Mouse (Mus musculus): ENCODE results near the gene Fbxl2. TPM values are rescaled to one million over a fixed set of nuclear protein-coding genes. Genes with fewer than 3 reads are reported as not detected.

The Fbxl2 gene
- polyA plus RNA-seq, 1 experiment from 2014 or later: 0.59 TPM

GRCm38 (mm10) chr9:114052031-114052430 is 6.0 kb upstream of the Fbxl2 start:
- H3K4me3 ChIP-seq (replicated peaks): no peak overlapping the region
- H3K36me3 ChIP-seq (replicated peaks): no peaks in the 10 kb centered on the region
- no peaks in the 10 kb centered on the region for H3K4me1 ChIP-seq (replicated peaks)
- no peak for ATAC-seq (ENCODE audit: insufficient read depth)
- H3K9ac ChIP-seq: no peak overlapping the region
- H3K27me3 ChIP-seq: peaks cover 21% of the 10 kb centered on the region
- 56% methylated on average over 4 of the region's 4 CpGs for WGBS (ENCODE audit: insufficient replicate concordance)
- no peak overlapping the region for H3K4me2 ChIP-seq
- H3K27ac ChIP-seq (replicated peaks): no peak overlapping the region
- H3K9me3 ChIP-seq (replicated peaks): no peaks in the 10 kb centered on the region

- H3K27me3 ChIP-seq: peaks cover 8% of the 10 kb centered on the region
- no peaks in the 10 kb centered on the region for H3K4me1 ChIP-seq (replicated peaks)
- no peak overlapping the region for H3K27ac ChIP-seq (replicated peaks)
- H3K9ac ChIP-seq: no peak overlapping the region
- no peaks in the 10 kb centered on the region for H3K36me3 ChIP-seq (replicated peaks)
- H3K9me3 ChIP-seq (replicated peaks): no peaks in the 10 kb centered on the region
- no peak overlapping the region for H3K4me3 ChIP-seq (replicated peaks)
- no peak overlapping the region for H3K4me2 ChIP-seq
- WGBS (ENCODE audit: insufficient replicate concordance): 68% methylated on average over 16 of the region's 16 CpGs
- ATAC-seq (ENCODE audit: insufficient read depth): no peak
Observed at GRCm38 (mm10) chr9:114050778-114051177, 4.8 kb upstream of the Fbxl2 start.

- H3K4me2 ChIP-seq: no peak overlapping the region
- no peak for ATAC-seq (ENCODE audit: insufficient read depth)
- no peaks in the 10 kb centered on the region for H3K36me3 ChIP-seq (replicated peaks)
- WGBS (ENCODE audit: insufficient replicate concordance): 68% methylated on average over 7 of the region's 7 CpGs
- no peak overlapping the region for H3K4me3 ChIP-seq (replicated peaks)
- no peak overlapping the region for H3K27ac ChIP-seq (replicated peaks)
- H3K9ac ChIP-seq: no peak overlapping the region
- peaks cover 1% of the 10 kb centered on the region; the same call in 1 of the 2 replicates for H3K27me3 ChIP-seq
- no peaks in the 10 kb centered on the region for H3K4me1 ChIP-seq (replicated peaks)
- no peaks in the 10 kb centered on the region for H3K9me3 ChIP-seq (replicated peaks)
Observed at GRCm38 (mm10) chr9:114050106-114050505, 4.1 kb upstream of the Fbxl2 start.

GRCm38 (mm10) chr9:114046676-114047075 is 685 bp upstream of the Fbxl2 start:
- WGBS (ENCODE audit: insufficient replicate concordance): 69% methylated on average over 7 of the region's 7 CpGs
- no peak overlapping the region for H3K27ac ChIP-seq (replicated peaks)
- no peak for ATAC-seq (ENCODE audit: insufficient read depth)

GRCm38 (mm10) chr9:114044446-114044845 is 1.5 kb downstream of the Fbxl2 start:
- Histone ChIP-seq H3K4me1 (replicated peaks) (no peaks in the 10 kb centered on the region), H3K9me3 (replicated peaks) (no peaks in the 10 kb centered on the region), H3K36me3 (replicated peaks) (no peaks in the 10 kb centered on the region), H3K27ac (replicated peaks) (no peak overlapping the region), H3K4me3 (replicated peaks) (no peak overlapping the region), H3K27me3 (no peaks in the 10 kb centered on the region), H3K4me2 (no peak overlapping the region), H3K9ac (no peak overlapping the region)
- WGBS (ENCODE audit: insufficient replicate concordance): 47% methylated on average over 3 of the region's 3 CpGs
- no peak for ATAC-seq (ENCODE audit: insufficient read depth)

More at GRCm38 (mm10) chr9:114046676-114047075, 685 bp upstream of the Fbxl2 start:
- Histone ChIP-seq H3K27me3 (no peaks in the 10 kb centered on the region), H3K4me1 (replicated peaks) (no peaks in the 10 kb centered on the region), H3K9ac (no peak overlapping the region), H3K36me3 (replicated peaks) (no peaks in the 10 kb centered on the region), H3K4me3 (replicated peaks) (no peak overlapping the region), H3K4me2 (no peak overlapping the region), H3K9me3 (replicated peaks) (no peaks in the 10 kb centered on the region)

- H3K4me3 ChIP-seq (replicated peaks): no peak overlapping the region
- no peak overlapping the region for H3K4me2 ChIP-seq
- ATAC-seq (ENCODE audit: insufficient read depth): no peak
- WGBS (ENCODE audit: insufficient replicate concordance): 50% methylated on average over 6 of the region's 6 CpGs
- H3K36me3 ChIP-seq (replicated peaks): no peaks in the 10 kb centered on the region
- no peaks in the 10 kb centered on the region for H3K4me1 ChIP-seq (replicated peaks)
- H3K27me3 ChIP-seq: no peaks in the 10 kb centered on the region
- H3K9ac ChIP-seq: no peak overlapping the region
- H3K27ac ChIP-seq (replicated peaks): no peak overlapping the region
- no peaks in the 10 kb centered on the region for H3K9me3 ChIP-seq (replicated peaks)
Observed at GRCm38 (mm10) chr9:114042490-114042889, 3.5 kb downstream of the Fbxl2 start.

- Histone ChIP-seq H3K36me3 (replicated peaks) (no peaks in the 10 kb centered on the region), H3K4me2 (no peak overlapping the region), H3K27me3 (no peaks in the 10 kb centered on the region), H3K4me1 (replicated peaks) (no peaks in the 10 kb centered on the region), H3K9ac (no peak overlapping the region), H3K4me3 (replicated peaks) (no peak overlapping the region), H3K9me3 (replicated peaks) (no peaks in the 10 kb centered on the region), H3K27ac (replicated peaks) (no peak overlapping the region)
- WGBS (ENCODE audit: insufficient replicate concordance): 57% methylated on average over 4 of the region's 4 CpGs
- ATAC-seq (ENCODE audit: insufficient read depth): no peak
Observed at GRCm38 (mm10) chr9:114040945-114041344, 5.0 kb downstream of the Fbxl2 start.

- ATAC-seq (ENCODE audit: insufficient read depth): peak; percentile 87
- peak overlapping the region; percentile 89 for H3K4me2 ChIP-seq
- H3K9ac ChIP-seq: no peak overlapping the region
- H3K4me3 ChIP-seq (replicated peaks): peak overlapping the region; percentile 61
- no peaks in the 10 kb centered on the region for H3K9me3 ChIP-seq (replicated peaks)
- no peaks in the 10 kb centered on the region for H3K36me3 ChIP-seq (replicated peaks)
- peaks cover 28% of the 10 kb centered on the region for H3K27me3 ChIP-seq
- H3K4me1 ChIP-seq (replicated peaks): peaks cover 11% of the 10 kb centered on the region
- no peak overlapping the region for H3K27ac ChIP-seq (replicated peaks)
- WGBS (ENCODE audit: insufficient replicate concordance): 0% methylated on average over 52 of the region's 52 CpGs
Observed at GRCm38 (mm10) chr9:114026261-114026934, 19.6 kb downstream of the Fbxl2 start.

GRCm38 (mm10) chr9:114025846-114026245 is 20.1 kb downstream of the Fbxl2 start:
- whole genome bisulfite sequencing (ENCODE audit: insufficient replicate concordance): 13% methylated on average over 8 of the region's 8 CpGs
- H3K4me3 ChIP-seq (replicated peaks): peak overlapping the region; percentile 61

GRCm38 (mm10) chr9:114025182-114025581 is 20.8 kb downstream of the Fbxl2 start:
- Histone ChIP-seq H3K27ac (replicated peaks) (no peak overlapping the region), H3K9ac (no peak overlapping the region), H3K36me3 (replicated peaks) (no peaks in the 10 kb centered on the region), H3K4me3 (replicated peaks) (no peak overlapping the region), H3K4me1 (replicated peaks) (peaks cover 11% of the 10 kb centered on the region), H3K27me3 (peaks cover 28% of the 10 kb centered on the region), H3K9me3 (replicated peaks) (no peaks in the 10 kb centered on the region), H3K4me2 (no peak overlapping the region)
- no peak for ATAC-seq (ENCODE audit: insufficient read depth)
- WGBS (ENCODE audit: insufficient replicate concordance): 36% methylated on average over 9 of the region's 9 CpGs

More at GRCm38 (mm10) chr9:114025846-114026245, 20.1 kb downstream of the Fbxl2 start:
- Histone ChIP-seq H3K4me1 (replicated peaks) (peaks cover 11% of the 10 kb centered on the region), H3K9ac (no peak overlapping the region), H3K36me3 (replicated peaks) (no peaks in the 10 kb centered on the region), H3K27ac (replicated peaks) (no peak overlapping the region), H3K27me3 (peaks cover 28% of the 10 kb centered on the region), H3K9me3 (replicated peaks) (no peaks in the 10 kb centered on the region), H3K4me2 (peak overlapping the region; percentile 89)
- no peak for ATAC-seq (ENCODE audit: insufficient read depth)

- no peak for ATAC-seq (ENCODE audit: insufficient read depth)
- H3K4me2 ChIP-seq: no peak overlapping the region
- H3K9me3 ChIP-seq (replicated peaks): no peaks in the 10 kb centered on the region
- WGBS (ENCODE audit: insufficient replicate concordance): 34% methylated on average over 4 of the region's 4 CpGs
- H3K4me1 ChIP-seq (replicated peaks): peaks cover 11% of the 10 kb centered on the region
- no peak overlapping the region for H3K27ac ChIP-seq (replicated peaks)
- H3K9ac ChIP-seq: no peak overlapping the region
- peaks cover 24% of the 10 kb centered on the region for H3K27me3 ChIP-seq
- H3K36me3 ChIP-seq (replicated peaks): no peaks in the 10 kb centered on the region
- H3K4me3 ChIP-seq (replicated peaks): no peak overlapping the region
Observed at GRCm38 (mm10) chr9:114022141-114022540, 23.9 kb downstream of the Fbxl2 start.

All from liver, embryonic 15.5 days (tissue).